Mouse (Mus musculus): ENCODE measurements around the gene Fam107a.

The Fam107a gene

DNA sequence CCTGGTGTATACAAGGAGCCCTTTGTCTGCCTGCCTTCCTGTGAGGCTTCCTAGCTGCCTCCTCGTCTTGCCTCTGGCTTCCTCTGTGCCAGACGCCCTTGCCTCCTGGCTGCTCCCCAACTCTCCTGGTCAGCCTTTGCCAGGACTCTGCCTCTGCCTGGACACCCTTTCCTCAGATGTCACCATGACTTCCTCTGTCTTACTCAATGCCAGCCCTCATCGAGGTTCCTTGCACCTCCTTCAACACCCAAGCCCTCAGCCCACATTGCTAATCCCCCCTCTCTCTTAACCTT lies 59.5 kb downstream of the Fam107a start:
- ATAC-seq (ENCODE audit: insufficient number of reproducible peaks, low FRiP score, low TSS enrichment), result no peak

- ATAC-seq (ENCODE audit: insufficient number of reproducible peaks, low FRiP score, low TSS enrichment), result no peak
Observed at GRCm38 (mm10) chr14:8257521-8258334, 60.1 kb downstream of the Fam107a start.

- no peak for ATAC-seq (ENCODE audit: insufficient number of reproducible peaks, low FRiP score, low TSS enrichment)
Observed at GRCm38 (mm10) chr14:8256881-8257280, 60.9 kb downstream of the Fam107a start.

DNA sequence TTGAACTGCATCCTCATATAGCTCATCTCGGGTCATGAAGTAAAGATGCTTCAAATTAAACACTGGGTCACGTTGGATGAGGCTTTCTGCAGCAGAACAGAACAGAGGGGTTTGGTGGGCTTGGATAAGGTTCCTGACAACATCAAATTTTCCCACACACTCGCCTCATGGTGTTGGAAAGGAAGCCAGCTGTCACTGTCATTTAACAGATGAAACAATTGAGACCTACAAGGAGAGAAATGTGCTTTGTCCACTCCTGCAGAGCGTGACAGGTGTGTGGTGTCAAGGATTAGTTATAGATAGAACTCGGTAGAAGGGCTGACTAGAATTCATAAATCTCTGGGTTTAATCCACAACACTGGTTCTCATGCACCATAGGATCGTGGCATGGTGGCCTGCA lies 61.8 kb downstream of the Fam107a start:
- ATAC-seq (ENCODE audit: insufficient number of reproducible peaks, low FRiP score, low TSS enrichment), result no peak

GRCm38 (mm10) chr14:8255076-8255729 lies 62.6 kb downstream of the Fam107a start:
- ATAC-seq (ENCODE audit: insufficient number of reproducible peaks, low FRiP score, low TSS enrichment), result peak; percentile 54

GRCm38 (mm10) chr14:8251330-8251885 lies 66.4 kb downstream of the Fam107a start:
- ATAC-seq (ENCODE audit: insufficient number of reproducible peaks, low FRiP score, low TSS enrichment), result no peak

GRCm38 (mm10) chr14:8250141-8250871 lies 67.5 kb downstream of the Fam107a start:
- no peak for ATAC-seq (ENCODE audit: insufficient number of reproducible peaks, low FRiP score, low TSS enrichment)

- ATAC-seq (ENCODE audit: insufficient number of reproducible peaks, low FRiP score, low TSS enrichment), result no peak
Observed at GRCm38 (mm10) chr14:8249206-8249605, 68.6 kb downstream of the Fam107a start.

- ATAC-seq (ENCODE audit: insufficient number of reproducible peaks, low FRiP score, low TSS enrichment), result no peak
Observed at GRCm38 (mm10) chr14:8246878-8247277, 70.9 kb downstream of the Fam107a start.

Data from cerebellum, adult (tissue).